Mouse (Mus musculus): ENCODE measurements around the gene Lefty1. TPM values are rescaled to one million over a fixed set of nuclear protein-coding genes. Genes with fewer than 3 reads are reported as not detected.

Lefty1 gene
- polyA plus RNA-seq, 1 experiment from 2014 or later: 0.22 TPM

DNA sequence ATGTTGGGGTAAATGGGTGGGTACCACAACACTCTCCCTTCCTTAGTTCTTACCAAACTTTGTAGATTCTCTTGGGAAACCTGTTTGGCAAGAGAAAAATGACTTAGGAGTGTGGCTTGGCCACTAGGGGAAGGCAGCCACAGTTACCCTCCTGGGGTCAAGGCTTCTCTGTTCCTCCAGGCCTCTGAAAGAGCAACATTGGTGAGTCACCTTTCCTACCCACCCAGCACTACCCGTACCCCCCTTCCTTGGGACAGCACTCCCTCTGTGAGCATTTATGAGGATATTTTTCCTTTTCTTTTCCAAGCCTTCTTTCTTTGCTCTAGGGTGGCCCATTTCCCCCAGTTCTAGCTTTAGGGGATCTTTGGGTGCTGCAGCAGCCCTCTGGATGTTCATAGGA, 9.1 kb downstream of the Lefty1 start:
- 82% methylated on average over 1 of the region's 1 CpGs for WGBS
- ATAC-seq (replicated peaks): no peak
- no peak overlapping the region for H3K4me3 ChIP-seq
- H3K36me3 ChIP-seq: no peaks in the 10 kb centered on the region
- no peak overlapping the region for H3K27ac ChIP-seq (replicated peaks)
- no peaks in the 10 kb centered on the region for H3K9me3 ChIP-seq
- H3K27me3 ChIP-seq: peaks cover 44% of the 10 kb centered on the region
- H3K4me2 ChIP-seq (replicated peaks): no peak overlapping the region
- peaks cover 18% of the 10 kb centered on the region for H3K4me1 ChIP-seq
- no peak overlapping the region for H3K9ac ChIP-seq (replicated peaks)

DNA sequence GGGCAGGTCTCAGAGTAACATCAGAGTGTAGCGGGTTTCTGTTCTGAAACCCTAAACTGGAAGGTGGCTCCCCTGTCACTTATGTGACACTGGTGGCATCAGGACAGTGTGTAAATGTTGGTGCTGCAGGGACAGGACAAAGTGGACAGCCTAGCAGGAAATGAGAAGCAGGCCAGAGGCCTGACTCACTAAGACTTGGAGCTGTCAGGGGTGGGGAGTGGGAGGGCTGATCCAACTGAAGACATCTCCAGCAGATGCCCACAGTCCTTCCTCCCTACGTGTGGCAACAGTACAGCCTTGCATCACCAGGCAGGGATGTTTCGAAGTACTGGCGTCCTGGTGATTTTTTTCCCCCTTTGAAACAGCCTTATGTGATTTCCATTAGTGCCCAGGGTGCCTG, 9.7 kb downstream of the Lefty1 start:
- 76% methylated on average over 4 of the region's 4 CpGs for WGBS
- peaks cover 18% of the 10 kb centered on the region for H3K4me1 ChIP-seq
- H3K9me3 ChIP-seq: no peaks in the 10 kb centered on the region
- H3K4me3 ChIP-seq: no peak overlapping the region
- no peak overlapping the region for H3K4me2 ChIP-seq (replicated peaks)
- no peak for ATAC-seq (replicated peaks)
- no peak overlapping the region for H3K9ac ChIP-seq (replicated peaks)
- H3K27ac ChIP-seq (replicated peaks): no peak overlapping the region
- H3K36me3 ChIP-seq: no peaks in the 10 kb centered on the region
- H3K27me3 ChIP-seq: peaks cover 44% of the 10 kb centered on the region

DNA sequence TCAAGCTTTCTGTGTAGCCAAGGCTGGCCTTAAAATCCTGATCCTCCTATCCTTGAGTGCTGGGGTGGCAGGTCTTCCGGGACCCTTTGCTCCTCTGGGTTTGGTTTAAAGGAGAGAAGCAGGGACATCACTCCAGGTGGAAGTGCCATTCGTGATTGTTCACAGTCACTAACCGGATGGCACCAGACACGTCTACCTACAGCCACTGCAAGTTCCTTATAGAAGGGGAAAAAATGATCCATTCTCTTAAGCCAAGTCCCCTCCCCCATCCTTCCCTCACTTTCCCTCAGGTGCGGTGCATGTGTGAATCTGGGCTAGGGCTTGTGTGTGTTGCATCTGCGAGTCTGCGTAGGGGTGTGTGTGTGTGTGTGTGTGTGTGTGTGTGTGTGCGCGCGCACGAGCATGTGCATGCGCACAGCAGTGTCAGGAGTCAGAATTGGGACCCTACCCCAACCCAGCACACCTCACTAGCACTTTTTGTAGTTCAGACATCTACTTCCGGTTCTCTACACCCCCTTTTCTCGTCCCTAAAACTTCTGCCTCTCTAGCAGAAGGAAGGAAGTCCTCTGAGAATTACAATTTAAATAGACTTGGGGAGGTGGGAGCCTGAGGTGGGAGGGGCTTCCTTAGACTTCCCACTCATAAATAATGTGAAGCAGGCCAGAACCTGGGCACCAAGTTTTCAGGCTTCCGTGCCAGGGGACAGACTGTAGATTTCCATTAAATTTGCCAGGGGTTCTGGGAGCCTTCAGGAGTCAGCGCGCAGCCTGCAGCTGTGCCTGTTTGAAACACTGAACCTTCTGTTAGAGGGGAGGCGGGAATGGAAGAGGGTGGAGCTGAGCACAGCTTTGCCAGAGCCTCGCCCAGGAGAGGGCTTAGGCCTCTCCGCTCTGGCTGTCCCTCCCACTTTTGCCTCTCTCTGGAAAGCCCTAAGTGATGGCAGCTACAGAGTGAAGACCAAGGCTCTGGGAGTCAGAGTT, 10.5 kb downstream of the Lefty1 start:
- no peaks in the 10 kb centered on the region for H3K9me3 ChIP-seq
- H3K4me1 ChIP-seq: peaks cover 18% of the 10 kb centered on the region
- no peak overlapping the region for H3K27ac ChIP-seq (replicated peaks)
- H3K36me3 ChIP-seq: no peaks in the 10 kb centered on the region
- 33% methylated on average over 20 of the region's 20 CpGs for WGBS
- H3K9ac ChIP-seq (replicated peaks): no peak overlapping the region
- H3K27me3 ChIP-seq: peaks cover 44% of the 10 kb centered on the region
- peak; percentile 65; the same call in 1 of the 2 replicates for ATAC-seq (replicated peaks)
- H3K4me2 ChIP-seq (replicated peaks): no peak overlapping the region
- no peak overlapping the region for H3K4me3 ChIP-seq

DNA sequence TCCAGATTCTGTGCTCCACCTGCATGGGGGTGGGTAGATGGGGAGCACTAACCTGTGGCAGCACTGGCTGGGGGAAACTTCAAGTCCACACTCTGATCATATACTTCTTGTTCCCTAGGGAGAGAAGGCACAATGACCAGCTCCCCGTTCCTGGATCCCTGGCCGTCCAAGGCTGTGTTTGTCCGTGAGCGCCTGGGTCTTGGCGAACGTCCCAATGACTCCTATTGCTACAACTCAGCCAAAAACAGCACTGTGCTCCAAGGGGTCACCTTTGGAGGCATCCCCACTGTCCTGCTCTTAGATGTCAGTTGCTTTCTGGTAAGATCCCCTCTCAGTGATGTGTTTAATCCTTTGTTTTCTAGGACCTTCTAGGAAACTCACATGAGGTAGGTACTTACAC, 11.6 kb downstream of the Lefty1 start:
- no peak for ATAC-seq (replicated peaks)
- H3K27ac ChIP-seq (replicated peaks): no peak overlapping the region

DNA sequence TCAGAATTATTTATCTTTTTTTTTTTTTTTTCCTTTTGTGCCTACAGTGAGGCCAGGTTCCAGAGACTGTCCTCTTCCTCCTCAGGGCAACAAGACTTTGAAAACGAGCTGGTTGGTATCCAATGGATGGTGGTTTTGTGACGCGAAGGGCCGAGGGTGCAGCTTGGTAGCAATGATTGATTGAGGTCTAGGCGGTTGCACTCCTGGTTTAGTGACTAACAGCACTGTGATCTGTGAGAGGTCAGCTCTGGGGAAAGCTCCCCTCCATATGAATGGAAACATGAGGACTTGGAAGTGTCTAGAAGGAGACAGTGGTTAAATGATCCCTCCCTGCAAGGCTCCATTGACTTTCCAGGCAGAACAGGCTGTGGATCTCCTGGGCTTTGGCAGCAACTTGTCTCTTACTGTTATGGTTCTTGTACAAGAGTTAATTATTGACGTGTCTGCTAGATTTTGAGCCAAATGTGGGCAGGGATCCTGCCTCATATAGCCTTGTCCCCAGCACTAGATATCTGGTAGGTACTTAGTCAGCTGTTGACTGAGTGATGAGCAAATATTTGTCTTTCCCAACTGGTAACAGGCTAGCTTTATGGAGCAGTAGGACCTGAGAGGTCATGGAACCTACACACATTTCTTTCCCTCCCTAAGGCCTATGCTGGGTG, 17.4 kb downstream of the Lefty1 start:
- Histone ChIP-seq H3K27me3 (no peaks in the 10 kb centered on the region), H3K4me3 (no peak overlapping the region), H3K36me3 (no peaks in the 10 kb centered on the region), H3K27ac (replicated peaks) (no peak overlapping the region), H3K9ac (replicated peaks) (no peak overlapping the region), H3K4me2 (replicated peaks) (no peak overlapping the region), H3K9me3 (no peaks in the 10 kb centered on the region), H3K4me1 (no peaks in the 10 kb centered on the region)
- 90% methylated on average over 6 of the region's 6 CpGs for WGBS
- no peak for ATAC-seq (replicated peaks)

More for the DNA sequence above, 11.6 kb downstream of the Lefty1 start:
- Histone ChIP-seq H3K9ac (replicated peaks) (no peak overlapping the region), H3K9me3 (no peaks in the 10 kb centered on the region), H3K4me2 (replicated peaks) (no peak overlapping the region), H3K4me3 (no peak overlapping the region), H3K36me3 (no peaks in the 10 kb centered on the region), H3K27me3 (peaks cover 35% of the 10 kb centered on the region), H3K4me1 (peaks cover 17% of the 10 kb centered on the region)
- WGBS: 88% methylated on average over 6 of the region's 6 CpGs

DNA sequence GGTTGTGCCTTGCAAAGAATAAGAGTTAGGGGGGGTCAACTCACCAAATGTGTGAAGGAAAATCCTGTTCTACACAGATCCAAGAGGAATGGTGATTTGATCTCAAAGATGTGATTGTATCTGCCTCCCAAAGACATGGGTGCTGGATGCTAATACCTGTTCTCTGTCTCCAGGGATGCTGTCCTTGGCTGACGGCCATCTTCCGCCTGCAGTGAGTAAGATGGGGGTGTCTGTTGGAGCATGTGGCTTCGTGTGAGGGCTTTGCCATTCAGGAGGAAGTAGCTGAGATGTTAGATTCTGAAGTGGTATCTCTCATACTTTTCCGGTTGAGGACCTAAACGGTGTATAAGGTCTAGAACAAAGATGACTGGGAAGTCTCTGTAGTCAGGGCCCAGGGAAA, 18.0 kb downstream of the Lefty1 start:
- H3K36me3 ChIP-seq: no peaks in the 10 kb centered on the region
- no peak overlapping the region for H3K27ac ChIP-seq (replicated peaks)
- H3K4me1 ChIP-seq: no peaks in the 10 kb centered on the region
- WGBS: 88% methylated on average over 5 of the region's 5 CpGs
- H3K9me3 ChIP-seq: no peaks in the 10 kb centered on the region
- no peak overlapping the region for H3K9ac ChIP-seq (replicated peaks)
- no peaks in the 10 kb centered on the region for H3K27me3 ChIP-seq
- ATAC-seq (replicated peaks): no peak
- no peak overlapping the region for H3K4me2 ChIP-seq (replicated peaks)
- H3K4me3 ChIP-seq: no peak overlapping the region

DNA sequence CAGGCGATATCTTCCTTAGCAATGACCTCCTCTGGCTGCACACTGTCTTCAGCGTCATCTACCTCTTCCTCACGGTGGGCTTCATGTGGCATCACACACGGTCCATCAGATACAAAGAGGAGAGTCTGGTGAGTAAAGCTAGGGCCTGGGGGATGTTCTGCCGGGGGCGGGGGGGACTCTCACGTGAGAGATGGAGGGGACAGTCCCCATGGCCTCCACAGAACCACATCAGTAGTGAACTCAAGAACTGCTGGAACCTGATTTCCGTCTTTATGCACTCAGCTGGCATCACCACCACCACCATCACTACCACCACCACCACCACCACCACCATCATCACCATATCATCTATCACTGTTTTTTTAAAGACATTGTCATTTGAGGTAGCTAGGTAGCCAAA, 21.6 kb downstream of the Lefty1 start:
- no peak for ATAC-seq (replicated peaks)
- WGBS: 90% methylated on average over 8 of the region's 8 CpGs

DNA sequence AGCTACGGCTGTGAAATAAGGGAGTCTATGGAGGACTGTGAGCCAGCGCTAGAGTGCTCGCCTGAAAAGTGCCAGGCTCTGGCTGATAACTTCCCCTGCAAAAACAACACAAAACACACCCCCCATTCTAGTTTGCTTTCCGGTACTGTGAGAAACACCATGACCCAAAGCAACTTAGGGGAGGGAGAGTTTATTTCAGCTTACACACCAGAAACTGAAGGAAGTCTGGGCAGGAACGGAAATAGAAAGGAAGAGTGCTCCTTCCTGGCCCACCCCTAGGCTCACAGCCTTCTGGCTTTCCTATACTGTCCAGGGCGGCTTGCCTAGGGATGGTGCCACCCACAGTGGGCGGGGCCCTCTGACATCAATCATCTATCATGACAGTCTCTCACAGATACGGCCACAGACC, 22.2 kb downstream of the Lefty1 start:
- Histone ChIP-seq H3K27ac (replicated peaks) (no peak overlapping the region), H3K4me3 (no peak overlapping the region), H3K9me3 (no peaks in the 10 kb centered on the region), H3K27me3 (no peaks in the 10 kb centered on the region), H3K4me2 (replicated peaks) (no peak overlapping the region), H3K36me3 (no peaks in the 10 kb centered on the region), H3K4me1 (no peaks in the 10 kb centered on the region), H3K9ac (replicated peaks) (no peak overlapping the region)
- ATAC-seq (replicated peaks): no peak
- WGBS: 89% methylated on average over 8 of the region's 8 CpGs

More for the DNA sequence above, 21.6 kb downstream of the Lefty1 start:
- no peaks in the 10 kb centered on the region for H3K4me1 ChIP-seq
- H3K36me3 ChIP-seq: no peaks in the 10 kb centered on the region
- no peak overlapping the region for H3K4me3 ChIP-seq
- no peaks in the 10 kb centered on the region for H3K9me3 ChIP-seq
- H3K4me2 ChIP-seq (replicated peaks): no peak overlapping the region
- no peak overlapping the region for H3K27ac ChIP-seq (replicated peaks)
- no peaks in the 10 kb centered on the region for H3K27me3 ChIP-seq
- no peak overlapping the region for H3K9ac ChIP-seq (replicated peaks)

DNA sequence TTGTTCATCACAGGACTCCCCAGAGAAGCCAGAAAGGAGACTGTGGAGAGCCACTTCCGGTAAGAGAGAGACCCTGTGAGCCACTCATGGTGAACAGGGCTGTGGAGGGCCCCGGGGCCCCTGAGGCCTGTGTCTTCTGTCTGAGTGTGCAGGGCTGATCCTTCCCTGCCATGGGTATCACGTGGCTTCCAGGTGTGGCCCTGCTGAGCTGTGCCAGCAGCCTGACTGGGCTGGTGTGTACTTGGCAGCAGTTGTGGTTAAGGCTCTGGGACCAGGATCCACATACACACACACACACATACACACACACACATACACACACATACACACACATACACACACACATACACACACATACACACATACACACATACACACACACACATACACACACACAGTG, 23.2 kb downstream of the Lefty1 start:
- ATAC-seq (replicated peaks): no peak
- no peak overlapping the region for H3K4me2 ChIP-seq (replicated peaks)
- no peaks in the 10 kb centered on the region for H3K4me1 ChIP-seq
- no peak overlapping the region for H3K4me3 ChIP-seq
- H3K27me3 ChIP-seq: no peaks in the 10 kb centered on the region
- WGBS: 86% methylated on average over 3 of the region's 3 CpGs
- H3K9ac ChIP-seq (replicated peaks): no peak overlapping the region
- H3K9me3 ChIP-seq: no peaks in the 10 kb centered on the region
- no peak overlapping the region for H3K27ac ChIP-seq (replicated peaks)
- H3K36me3 ChIP-seq: no peaks in the 10 kb centered on the region

DNA sequence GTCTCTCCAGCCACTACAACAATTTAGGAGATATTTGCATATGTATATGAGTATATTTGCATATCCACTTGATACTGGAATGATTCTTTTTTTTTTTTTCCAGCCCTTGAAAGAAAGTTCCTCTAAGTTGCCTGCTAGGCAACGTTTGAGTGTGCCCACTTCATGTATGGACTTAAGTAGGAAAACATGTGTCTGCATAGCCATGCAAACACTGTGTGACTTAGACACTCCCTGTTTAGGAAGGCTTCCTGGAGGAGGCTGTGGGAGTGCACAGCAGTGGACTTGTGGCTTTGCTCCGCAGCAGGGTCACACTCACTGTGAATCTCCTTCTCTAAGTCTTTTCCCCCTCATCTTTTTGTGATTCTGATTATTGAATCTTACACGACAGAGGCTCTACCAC, 24.0 kb downstream of the Lefty1 start:
- Histone ChIP-seq H3K27ac (replicated peaks) (no peak overlapping the region), H3K4me3 (no peak overlapping the region), H3K27me3 (no peaks in the 10 kb centered on the region), H3K9me3 (no peaks in the 10 kb centered on the region), H3K4me1 (no peaks in the 10 kb centered on the region), H3K36me3 (no peaks in the 10 kb centered on the region), H3K9ac (replicated peaks) (no peak overlapping the region), H3K4me2 (replicated peaks) (no peak overlapping the region)
- ATAC-seq (replicated peaks): no peak
- WGBS: 56% methylated on average over 3 of the region's 3 CpGs

DNA sequence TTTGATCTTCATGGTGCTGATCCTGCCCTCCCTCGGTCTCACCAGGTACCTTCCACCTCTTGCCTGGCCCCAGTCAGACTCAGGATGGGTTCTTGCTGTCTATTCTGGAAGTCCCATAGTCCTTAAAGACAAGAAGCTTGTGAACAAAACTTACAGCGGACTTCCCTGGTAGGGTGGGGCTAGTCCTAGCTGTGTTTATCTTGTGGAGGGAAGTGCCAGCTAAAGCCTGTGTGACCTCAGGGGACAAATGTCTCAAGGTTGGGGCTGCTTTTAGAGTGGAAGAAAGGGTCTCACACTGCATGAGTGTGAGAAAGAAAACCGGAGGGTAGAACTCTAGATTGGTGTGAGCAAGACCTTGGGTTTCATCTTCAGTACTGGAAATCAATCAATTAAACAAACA, 31.0 kb downstream of the Lefty1 start:
- no peak overlapping the region for H3K9ac ChIP-seq (replicated peaks)
- WGBS: 90% methylated on average over 3 of the region's 3 CpGs
- H3K27ac ChIP-seq (replicated peaks): no peak overlapping the region
- no peaks in the 10 kb centered on the region for H3K36me3 ChIP-seq
- no peaks in the 10 kb centered on the region for H3K4me1 ChIP-seq
- H3K4me2 ChIP-seq (replicated peaks): no peak overlapping the region
- no peak overlapping the region for H3K4me3 ChIP-seq
- H3K27me3 ChIP-seq: no peaks in the 10 kb centered on the region
- no peak for ATAC-seq (replicated peaks)
- H3K9me3 ChIP-seq: no peaks in the 10 kb centered on the region

DNA sequence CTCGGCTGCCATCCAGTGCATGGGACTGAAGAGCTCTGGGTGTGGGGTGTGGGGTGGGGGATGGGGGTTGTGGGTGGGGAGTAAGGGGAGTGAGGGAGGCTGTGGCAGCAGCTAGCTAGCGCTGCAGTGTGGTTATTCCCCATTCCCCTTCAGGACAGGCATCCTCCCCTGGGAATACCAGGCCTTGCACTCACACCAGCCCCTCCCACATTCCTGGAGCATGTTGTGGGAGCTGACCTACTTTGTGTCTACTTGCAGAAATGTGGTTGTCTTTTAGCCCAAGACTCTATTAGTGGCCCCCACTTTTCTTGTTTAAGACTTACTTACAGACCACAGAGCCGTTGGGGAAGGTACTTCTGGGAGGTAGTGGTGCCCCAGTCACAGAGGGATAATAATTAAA, 31.7 kb downstream of the Lefty1 start:
- Histone ChIP-seq H3K4me2 (replicated peaks) (no peak overlapping the region), H3K27me3 (no peaks in the 10 kb centered on the region), H3K9me3 (no peaks in the 10 kb centered on the region), H3K4me1 (no peaks in the 10 kb centered on the region), H3K9ac (replicated peaks) (no peak overlapping the region), H3K36me3 (no peaks in the 10 kb centered on the region), H3K4me3 (no peak overlapping the region), H3K27ac (replicated peaks) (no peak overlapping the region)
- 75% methylated on average over 3 of the region's 3 CpGs for WGBS
- ATAC-seq (replicated peaks): no peak

All from forebrain, embryonic 15.5 days (tissue).